Mouse (Mus musculus) forebrain, embryonic 12.5 days (tissue): ENCODE data around the gene Tenm3. TPM values are rescaled to one million over a fixed set of nuclear protein-coding genes. Genes with fewer than 3 reads are reported as not detected.
A peak's percentile ranks its signal among the peaks of the same experiment; 100 is the strongest.
"Not testable (repeated sequence)": the region's sequence is repeated elsewhere in the genome, so short reads cannot be mapped to it uniquely, and the experiment has no call there.

Experiments used
- ATAC-seq: fragments of 200-750 bp; cut with Nextera tagmentation; 2 replicates; pipeline ENCODE4 v1.8.0; 2017; ENCODE audit warnings: moderate TSS enrichment; ENCODE audit not compliant: low FRiP score
- H3K27ac ChIP-seq: fragments of 300-500 bp; sonication (generic); 2 replicates; pipeline ENCODE4 v1.5.1; 2016; ENCODE audit warnings: mild to moderate bottlenecking
- H3K27me3 ChIP-seq: fragments of 300-500 bp; sonication (generic); 2 replicates; pipeline ENCODE4 v1.6.1; 2016; ENCODE audit warnings: mild to moderate bottlenecking
- H3K36me3 ChIP-seq: fragments of 300-500 bp; sonication (generic); replicated peaks from 2 replicates; pipeline ENCODE4 v1.6.1; 2016; ENCODE audit warnings: mild to moderate bottlenecking
- H3K4me1 ChIP-seq: fragments of 300-500 bp; sonication (generic); 2 replicates; pipeline ENCODE4 v1.6.1; 2016
- H3K4me2 ChIP-seq: fragments of 300-500 bp; sonication (generic); 2 replicates; pipeline ENCODE4 v1.6.1; 2016; ENCODE audit warnings: mild to moderate bottlenecking, moderate library complexity
- H3K4me3 ChIP-seq: fragments of 300-500 bp; sonication (generic); replicated peaks from 2 replicates; pipeline ENCODE4 v1.5.1; 2016; ENCODE audit warnings: mild to moderate bottlenecking
- H3K9ac ChIP-seq: fragments of 300-500 bp; sonication (generic); 2 replicates; pipeline ENCODE4 v1.6.1; 2016; ENCODE audit warnings: mild to moderate bottlenecking
- H3K9me3 ChIP-seq: fragments of 300-500 bp; sonication (generic); 2 replicates; pipeline ENCODE4 v1.6.1; 2016
- WGBS: fragments of 180-500 bp; shearing (Covaris S2); methylation state at CpG from one replicate; pipeline ENCODE4 v1.1.7; 2016; 5-methylcytosine and 5-hydroxymethylcytosine counted together
- polyA plus RNA-seq: library from polyadenylated mRNA; unstranded; fragments of >200 nt; fragmentation: Nextera tagmentation; extraction: Ambion mirVana; gene quantifications from 2 replicates; pipeline ENCODE4 v1.2.1, GENCODE M21; 2016

The Tenm3 gene
- polyA plus RNA-seq, 1 experiment from 2014 or later = 42.0 TPM

GRCm38 (mm10) chr8:48188586-48188985 is 655.2 kb downstream of the Tenm3 start:
- no peaks in the 10 kb centered on the region for H3K4me1 ChIP-seq
- no peak overlapping the region for H3K27ac ChIP-seq
- H3K4me3 ChIP-seq = no peak overlapping the region
- no peak for ATAC-seq
- no peak overlapping the region for H3K9ac ChIP-seq
- peaks cover 4% of the 10 kb centered on the region; the same call in 1 of the 2 replicates for H3K9me3 ChIP-seq
- no peaks in the 10 kb centered on the region for H3K27me3 ChIP-seq
- no peak overlapping the region for H3K4me2 ChIP-seq
- H3K36me3 ChIP-seq = no peaks in the 10 kb centered on the region
- 97% methylated on average over 12 of the region's 12 CpGs for WGBS

- Histone ChIP-seq H3K36me3 (no peaks in the 10 kb centered on the region), H3K9ac (no peak overlapping the region), H3K4me1 (peaks cover 8% of the 10 kb centered on the region), H3K4me3 (no peak overlapping the region), H3K27ac (no peak overlapping the region), H3K9me3 (peaks cover 7% of the 10 kb centered on the region; the same call in 1 of the 2 replicates), H3K27me3 (no peaks in the 10 kb centered on the region), H3K4me2 (no peak overlapping the region)
- ATAC-seq = no peak
- WGBS = 81% methylated on average over 7 of the region's 7 CpGs
Measured at GRCm38 (mm10) chr8:48183758-48184157, 660.0 kb downstream of the Tenm3 start.

- H3K9ac ChIP-seq = no peak overlapping the region
- no peak overlapping the region for H3K27ac ChIP-seq
- no peaks in the 10 kb centered on the region for H3K36me3 ChIP-seq
- no peak overlapping the region for H3K4me2 ChIP-seq
- H3K27me3 ChIP-seq = no peaks in the 10 kb centered on the region
- 0 out of 2 replicates have a peak, but pooled peaks have one; percentile 21 for ATAC-seq
- 0 out of 2 replicates have a peak, but pooled peaks cover 4% of the 10 kb centered on the region for H3K9me3 ChIP-seq
- 93% methylated on average over 3 of the region's 3 CpGs for WGBS
- no peak overlapping the region for H3K4me3 ChIP-seq
- peaks cover 17% of the 10 kb centered on the region for H3K4me1 ChIP-seq
Measured at GRCm38 (mm10) chr8:48181000-48181399, 662.8 kb downstream of the Tenm3 start.

GRCm38 (mm10) chr8:48180146-48180545 is 663.6 kb downstream of the Tenm3 start:
- H3K4me2 ChIP-seq, H3K27me3 ChIP-seq, H3K4me3 ChIP-seq, H3K36me3 ChIP-seq, H3K27ac ChIP-seq, ATAC-seq, H3K9me3 ChIP-seq, H3K9ac ChIP-seq: not testable (repeated sequence)
- peaks cover 17% of the 10 kb centered on the region for H3K4me1 ChIP-seq
- 92% methylated on average over 9 of the region's 9 CpGs for WGBS

GRCm38 (mm10) chr8:48178993-48179392 is 664.8 kb downstream of the Tenm3 start:
- peaks cover 17% of the 10 kb centered on the region for H3K4me1 ChIP-seq
- no peaks in the 10 kb centered on the region for H3K27me3 ChIP-seq
- H3K27ac ChIP-seq = peak overlapping the region; percentile 51; the same call in 1 of the 2 replicates
- no peak overlapping the region; the same call in 1 of the 2 replicates for H3K4me2 ChIP-seq
- H3K9me3 ChIP-seq = 0 out of 2 replicates have a peak, but pooled peaks cover 4% of the 10 kb centered on the region
- ATAC-seq = peak; percentile 81
- H3K36me3 ChIP-seq = no peaks in the 10 kb centered on the region
- 7% methylated on average over 4 of the region's 4 CpGs for WGBS
- H3K4me3 ChIP-seq = no peak overlapping the region
- H3K9ac ChIP-seq = no peak overlapping the region

GRCm38 (mm10) chr8:48177876-48178275 is 665.9 kb downstream of the Tenm3 start:
- Histone ChIP-seq H3K4me1 (peaks cover 17% of the 10 kb centered on the region), H3K4me3 (no peak overlapping the region), H3K9ac (no peak overlapping the region), H3K9me3 (0 out of 2 replicates have a peak, but pooled peaks cover 4% of the 10 kb centered on the region), H3K27ac (no peak overlapping the region), H3K36me3 (no peaks in the 10 kb centered on the region), H3K4me2 (no peak overlapping the region), H3K27me3 (no peaks in the 10 kb centered on the region)
- 88% methylated on average over 1 of the region's 1 CpGs for WGBS
- ATAC-seq = no peak
